Mouse (Mus musculus) brain, embryonic 14.5 days (tissue): ENCODE data around the gene Rgs21.

ENCODE experiments used
- CTCF ChIP-seq: fragments of 200-500 bp; IDR thresholded peaks from 2 replicates; pipeline ENCODE4 v1.5.1; 2012; ENCODE audit warnings: inconsistent platforms, mild to moderate bottlenecking, moderate library complexity, borderline replicate concordance; ENCODE audit not compliant: insufficient read depth, insufficient read length; ENCODE audit errors: extremely low read depth
- POLR2A ChIP-seq: fragments of 200-500 bp; IDR thresholded peaks from 2 replicates; pipeline ENCODE4 v1.6.1; 2012; ENCODE audit warnings: mild to moderate bottlenecking, inconsistent platforms, borderline replicate concordance; ENCODE audit not compliant: poor library complexity, insufficient read depth, insufficient read length, severe bottlenecking; ENCODE audit errors: extremely low read depth

DNA sequence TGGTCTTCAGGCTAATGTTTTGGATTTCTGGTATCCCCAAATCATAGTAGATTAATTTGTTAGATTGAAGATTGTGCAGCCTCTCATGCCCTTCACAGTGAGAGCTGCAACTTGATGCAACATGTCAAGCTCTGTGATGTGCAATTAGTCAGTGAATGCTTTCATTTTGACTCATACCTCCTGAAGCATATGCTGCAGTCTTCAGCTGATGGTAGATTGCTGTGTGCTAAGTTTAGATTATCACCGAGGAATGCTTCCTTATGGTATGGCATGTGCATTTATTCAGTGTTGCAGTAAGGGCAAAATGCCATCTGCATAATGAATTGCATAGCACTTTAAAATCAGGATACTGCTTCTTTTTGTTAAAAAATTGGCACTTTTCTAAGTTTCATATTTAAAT is 65.2 kb downstream of the Rgs21 start:
- TF ChIP-seq CTCF (no peak), POLR2A (no peak)
